ENCODE assay signal across 10 mouse cellular contexts in the genomic region with DNA sequence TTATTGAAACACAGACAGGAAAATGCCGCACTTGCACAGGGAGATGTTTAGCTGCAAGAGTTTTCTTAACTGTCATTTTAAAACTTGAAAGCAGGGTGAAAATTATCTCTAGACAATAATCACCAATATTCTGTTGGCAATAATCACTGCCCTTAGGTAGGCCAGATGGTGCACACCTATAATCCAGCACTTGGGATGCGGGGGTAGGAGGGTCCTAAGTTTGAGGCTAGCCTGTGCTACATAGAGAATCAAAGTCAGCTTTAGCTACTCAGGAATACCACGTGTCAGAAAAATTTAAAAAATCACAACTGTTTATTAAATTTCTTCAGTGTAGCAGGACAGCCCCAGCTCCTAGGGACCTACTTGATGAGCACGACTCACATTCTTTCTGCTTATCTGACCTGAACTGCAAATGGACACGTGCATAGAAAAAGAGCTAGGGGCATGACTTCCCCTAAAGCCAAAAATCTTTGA. TPM values are rescaled to one million over a fixed set of nuclear protein-coding genes. Genes with fewer than 3 reads are reported as not detected.
DNase-seq lines count a peak whose midpoint lies in the region; ATAC-seq lines count a peak whose summit lies in the region.
"Had no signal": no experiment of that assay in that cellular context is flagged by ENCODE, and none has a peak within 500 bp of the region (broad histone marks: within the 10 kb centered on the region; RNA-seq: fewer than 3 reads in every experiment).

No protein-coding gene starts in this region.

- H3K4me1 ChIP-seq in heart, embryonic 13.5 days = peaks cover 30% of the 10 kb centered on the region
- H3K4me1 ChIP-seq in brown adipose tissue, adult 24 weeks (ENCODE audit: control insufficient read depth, insufficient read depth, insufficient read length, low read length) = peaks cover 5% of the 10 kb centered on the region; the same call in 1 of the 2 replicates
- no peaks in the 10 kb centered on the region; the same call in 1 of the 2 replicates for H3K4me1 ChIP-seq in hindbrain, embryonic 16.5 days (ENCODE audit: control insufficient read depth, insufficient read depth, low read depth, low read length)
- H3K4me1 ChIP-seq in midbrain, embryonic 13.5 days (replicated peaks) = peaks cover 10% of the 10 kb centered on the region

- no peaks in the 10 kb centered on the region for H3K27me3 ChIP-seq in heart, embryonic 13.5 days (replicated peaks)
- H3K27me3 ChIP-seq in hindbrain, embryonic 16.5 days (replicated peaks; ENCODE audit: control insufficient read depth, insufficient read depth, low read length) = no peaks in the 10 kb centered on the region
- peaks cover 6% of the 10 kb centered on the region; the same call in 1 of the 2 replicates for H3K27me3 ChIP-seq in midbrain, embryonic 13.5 days

- H3K4me2 ChIP-seq in heart, embryonic 13.5 days = peak overlapping the region; percentile 72
- H3K4me2 ChIP-seq in hindbrain, embryonic 16.5 days (ENCODE audit: low read length) = peak overlapping the region; percentile 96
- H3K4me2 ChIP-seq in midbrain, embryonic 13.5 days (replicated peaks) = peak overlapping the region; percentile 78

- H3K9ac ChIP-seq in heart, embryonic 13.5 days = peak overlapping the region; percentile 91
- no peak overlapping the region for H3K9ac ChIP-seq in hindbrain, embryonic 16.5 days (ENCODE audit: low read depth, low read length)
- 0 out of 2 replicates have a peak overlapping the region, but pooled peaks have one; percentile 69 for H3K9ac ChIP-seq in midbrain, embryonic 13.5 days (replicated peaks)

- no peak for ATAC-seq in heart, embryonic 13.5 days (ENCODE audit: extremely low read depth, insufficient number of reproducible peaks, low FRiP score, low TSS enrichment)
- peak; percentile 31; the same call in 1 of the 2 replicates for ATAC-seq in hindbrain, embryonic 16.5 days
- ATAC-seq in midbrain, embryonic 13.5 days = peak; percentile 6; the same call in 1 of the 2 replicates

- WGBS in heart, embryonic 13.5 days = 54% methylated on average over 5 of the region's 5 CpGs
- WGBS in hindbrain, embryonic 16.5 days = 56% methylated on average over 5 of the region's 5 CpGs
- 63% methylated on average over 5 of the region's 5 CpGs for WGBS in midbrain, embryonic 13.5 days

- H3K4me3 ChIP-seq in heart, embryonic 13.5 days = peak overlapping the region; percentile 71
- H3K4me3 ChIP-seq in brown adipose tissue, adult 24 weeks (ENCODE audit: insufficient read depth, low read depth, low read length) = 0 out of 2 replicates have a peak overlapping the region, but pooled peaks have one; percentile 2
- peak overlapping the region; percentile 61 for H3K4me3 ChIP-seq in hindbrain, embryonic 16.5 days (ENCODE audit: low read length)
- peak overlapping the region; percentile 46; the same call in 1 of the 2 replicates for H3K4me3 ChIP-seq in midbrain, embryonic 13.5 days (replicated peaks)

- peak overlapping the region; percentile 87; the same call in 1 of the 2 replicates for H3K27ac ChIP-seq in heart, embryonic 13.5 days (replicated peaks)
- H3K27ac ChIP-seq in brown adipose tissue, adult 24 weeks (replicated peaks; ENCODE audit: low read depth, low read length) = no peak overlapping the region
- no peak overlapping the region for H3K27ac ChIP-seq in hindbrain, embryonic 16.5 days (ENCODE audit: low read depth, low read length)
- no peak overlapping the region for H3K27ac ChIP-seq in midbrain, embryonic 13.5 days

- peaks cover 10% of the 10 kb centered on the region for H3K36me3 ChIP-seq in heart, embryonic 13.5 days
- H3K36me3 ChIP-seq in hindbrain, embryonic 16.5 days (ENCODE audit: control insufficient read depth, insufficient read depth, low read length) = no peaks in the 10 kb centered on the region
- H3K36me3 ChIP-seq in midbrain, embryonic 13.5 days = no peaks in the 10 kb centered on the region

- H3K9me3 ChIP-seq in heart, embryonic 13.5 days = no peaks in the 10 kb centered on the region
- H3K9me3 ChIP-seq in hindbrain, embryonic 16.5 days (ENCODE audit: control insufficient read depth, low read length) = no peaks in the 10 kb centered on the region
- H3K9me3 ChIP-seq in midbrain, embryonic 13.5 days = no peaks in the 10 kb centered on the region

- no peak for DNase-seq in heart, adult 11 months
- DNase-seq in urinary bladder, postnatal 36 days (ENCODE audit: low spot score in 2 of 2) = no peak
- no peak for DNase-seq in right cerebral cortex, postnatal 14 days
- DNase-seq in left cerebral cortex, adult 18-20 months (ENCODE audit: low spot score in 2 of 2) = no peak

RNA-seq across cellular contexts. Expression of gene S100a11, which starts 0.4 kb away (rescaled TPM):
- 842 and 881 TPM in 2 replicates for polyA plus RNA-seq in heart, embryonic 13.5 days (2015; fragmentation: Nextera tagmentation; extraction: Ambion mirVana)
- polyA plus RNA-seq in brown adipose tissue, adult 24 weeks (2012; ENCODE audit: insufficient read depth, insufficient read length, missing spikeins) = 790 and 869 TPM in 2 replicates
- 173 and 217 TPM in 2 replicates for polyA plus RNA-seq in hindbrain, embryonic 16.5 days (2015; fragmentation: Nextera tagmentation; extraction: Ambion mirVana)
- 149 and 157 TPM in 2 replicates for polyA plus RNA-seq in midbrain, embryonic 13.5 days (2015; fragmentation: Nextera tagmentation; extraction: Ambion mirVana)
- 10 to 100 TPM in 1 of 2 experiments, 1 to 10 TPM in 1; 7.2 to 14.6 TPM for total RNA-seq in left cerebral cortex, adult 18-20 months (2021)

RNA-seq across cellular contexts. Expression of gene S100a10, which starts 35.0 kb away (rescaled TPM):
- 197 and 200 TPM in 2 replicates for polyA plus RNA-seq in heart, embryonic 13.5 days (2015; fragmentation: Nextera tagmentation; extraction: Ambion mirVana)
- 381 and 572 TPM in 2 replicates for polyA plus RNA-seq in brown adipose tissue, adult 24 weeks (2012; ENCODE audit: insufficient read depth, insufficient read length, missing spikeins)
- polyA plus RNA-seq in hindbrain, embryonic 16.5 days (2015; fragmentation: Nextera tagmentation; extraction: Ambion mirVana) = 198 and 202 TPM in 2 replicates
- 90.8 and 93.2 TPM in 2 replicates for polyA plus RNA-seq in midbrain, embryonic 13.5 days (2015; fragmentation: Nextera tagmentation; extraction: Ambion mirVana)
- total RNA-seq in left cerebral cortex, adult 18-20 months (2021) = 10 to 100 TPM; 47.3 to 49.9 TPM

RNA-seq across cellular contexts. Expression of gene Tchhl1, which starts 51.3 kb away (rescaled TPM):
- polyA plus RNA-seq in heart, embryonic 13.5 days (2015; fragmentation: Nextera tagmentation; extraction: Ambion mirVana) = not detected in 2 replicates
- polyA plus RNA-seq in brown adipose tissue, adult 24 weeks (2012; ENCODE audit: insufficient read depth, insufficient read length, missing spikeins) = not detected in 2 replicates
- not detected in 2 replicates for polyA plus RNA-seq in hindbrain, embryonic 16.5 days (2015; fragmentation: Nextera tagmentation; extraction: Ambion mirVana)
- polyA plus RNA-seq in midbrain, embryonic 13.5 days (2015; fragmentation: Nextera tagmentation; extraction: Ambion mirVana) = 0.09 TPM in 1 of 2 replicates, not detected in the other
- total RNA-seq in left cerebral cortex, adult 18-20 months (2021) = not detected
- total RNA-seq: gastrocnemius, postnatal 14 days had no signal
- polyA plus RNA-seq: testis, adult 2 months had no signal

Comparison
In these comparisons a context has a peak if more than half of its experiments do, and no peak if none do; other contexts are left out.
1. H3K4me3 ChIP-seq: peak in every context shown above with its lines; median percentile 71 in heart, embryonic 13.5 days; 61 in hindbrain, embryonic 16.5 days; 46 in midbrain, embryonic 13.5 days; 2 in brown adipose tissue, adult 24 weeks.